Mouse (Mus musculus): Measurements from ENCODE around the gene Fgfbp1. TPM values are rescaled to one million over a fixed set of nuclear protein-coding genes. Genes with fewer than 3 reads are reported as not detected.
A peak's percentile ranks its signal among the peaks of the same experiment; 100 is the strongest.

Gene Fgfbp1
- not detected for total RNA-seq (2021)
- long read RNA-seq, experiment 1, result 0 reads
- long read RNA-seq, experiment 2, result 0 reads

DNA sequence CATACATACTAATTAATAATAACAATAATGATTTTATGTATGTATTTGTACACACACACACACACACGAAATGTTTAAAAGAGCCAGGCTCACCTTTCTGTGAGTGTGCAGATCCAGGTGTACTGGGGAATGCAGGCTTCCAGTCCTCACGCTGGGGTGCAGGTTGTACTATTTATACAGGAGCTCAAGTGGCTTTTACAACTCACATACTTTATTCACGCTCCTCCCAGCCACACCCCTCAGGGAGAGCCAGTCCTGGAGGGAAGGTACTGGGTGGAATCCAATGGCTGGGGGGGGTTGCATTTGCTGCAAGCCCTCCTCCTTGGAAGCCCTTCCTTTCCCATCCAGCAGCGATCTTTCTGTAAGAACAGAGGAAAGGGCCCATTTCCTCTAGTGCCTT, at the start of gene Fgfbp1:
TSS of gene Fgfbp1 (minus strand) at position 160 of the 400 bp plus-strand sequence.
- no peak for DNase-seq

DNA sequence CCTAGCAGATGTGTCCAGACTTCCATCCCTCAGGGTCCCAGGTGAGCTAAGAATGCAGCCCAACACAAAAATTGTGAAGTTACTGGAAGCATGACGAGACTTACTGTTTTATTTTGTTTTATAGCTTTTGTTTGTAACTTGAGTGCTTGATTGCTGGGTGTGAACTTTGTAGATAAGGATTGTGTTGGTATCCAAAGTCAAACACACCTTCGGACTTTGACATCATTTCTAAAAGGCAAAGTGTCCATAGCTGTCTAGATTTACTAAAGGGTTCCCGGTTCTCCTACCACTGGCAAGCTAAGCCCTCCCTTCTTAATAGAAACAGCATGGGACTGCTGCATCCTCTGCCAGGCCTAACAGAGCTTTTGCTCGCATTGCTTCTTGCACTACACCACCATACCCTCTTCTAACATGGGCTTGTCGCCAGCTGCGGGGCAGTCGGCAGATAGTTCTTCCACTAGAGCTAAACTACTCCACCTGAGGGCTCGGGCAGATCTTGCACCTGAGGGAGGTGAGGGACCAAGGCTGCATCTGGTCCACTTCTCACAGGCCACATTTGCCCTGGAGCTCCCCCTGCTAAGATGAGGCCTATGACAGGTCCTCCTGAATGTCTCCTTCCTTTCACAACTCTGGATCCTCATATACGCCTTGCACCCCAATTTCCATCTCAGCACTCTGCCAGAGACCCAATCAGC, 16.9 kb upstream of the Fgfbp1 start:
- no peak for DNase-seq

DNA sequence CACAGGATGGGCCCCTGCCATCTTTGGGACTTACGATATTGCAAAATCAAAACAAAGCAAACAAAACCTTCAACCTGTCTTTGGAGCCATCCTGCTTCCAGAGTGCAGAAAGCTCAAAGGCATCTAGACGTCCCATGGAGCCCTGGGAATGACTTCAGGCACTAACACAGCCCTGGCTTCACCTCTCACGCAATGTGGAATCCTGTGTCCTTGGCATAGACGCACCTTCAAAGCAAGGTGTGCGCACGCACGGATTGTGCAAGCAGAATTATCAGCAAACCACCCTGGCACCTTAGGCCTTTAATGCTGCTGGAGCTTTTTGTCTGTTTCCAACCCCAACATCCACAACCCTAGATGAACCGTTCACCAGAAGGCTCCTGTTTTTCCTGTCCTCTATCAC, 16.0 kb upstream of the Fgfbp1 start:
- DNase-seq, result no peak

DNA sequence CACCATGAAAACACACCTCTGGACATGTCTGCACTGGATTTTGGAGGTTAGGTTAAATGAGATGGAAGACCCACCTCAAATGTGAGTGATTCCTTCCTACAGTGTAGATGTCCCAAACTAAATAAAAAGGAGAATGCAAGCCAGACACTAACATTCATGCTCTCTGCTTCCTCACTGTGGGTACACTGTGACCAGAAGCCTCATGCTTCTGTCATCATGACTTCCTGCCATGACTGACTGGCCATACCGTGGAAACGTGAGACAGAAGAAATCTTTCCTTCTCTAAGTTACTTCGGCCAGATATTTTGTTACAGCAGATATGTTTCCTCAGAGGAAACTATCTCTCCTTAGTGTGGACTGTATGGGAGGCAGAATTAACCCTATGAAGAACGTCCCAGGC, 14.6 kb upstream of the Fgfbp1 start:
- no peak for DNase-seq

DNA sequence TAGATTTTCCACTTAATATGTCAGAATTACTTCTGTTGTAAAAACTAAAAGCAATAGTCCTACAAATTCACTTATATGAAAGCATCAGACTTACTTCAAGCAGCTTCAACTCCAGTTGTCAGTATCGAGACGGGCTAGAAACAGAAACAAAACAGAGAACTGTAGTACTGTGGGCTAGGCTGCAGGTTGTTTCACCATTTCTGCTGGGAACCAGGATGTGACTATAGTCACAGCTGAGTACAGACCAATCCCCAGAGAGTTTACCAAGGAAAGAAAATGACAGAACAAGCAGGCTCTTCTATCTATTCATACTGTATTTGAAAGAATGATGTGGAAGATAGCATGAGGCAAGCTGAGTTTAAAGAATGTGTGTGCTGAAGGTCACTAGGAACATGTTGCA, 13.4 kb upstream of the Fgfbp1 start:
- no peak for DNase-seq

DNA sequence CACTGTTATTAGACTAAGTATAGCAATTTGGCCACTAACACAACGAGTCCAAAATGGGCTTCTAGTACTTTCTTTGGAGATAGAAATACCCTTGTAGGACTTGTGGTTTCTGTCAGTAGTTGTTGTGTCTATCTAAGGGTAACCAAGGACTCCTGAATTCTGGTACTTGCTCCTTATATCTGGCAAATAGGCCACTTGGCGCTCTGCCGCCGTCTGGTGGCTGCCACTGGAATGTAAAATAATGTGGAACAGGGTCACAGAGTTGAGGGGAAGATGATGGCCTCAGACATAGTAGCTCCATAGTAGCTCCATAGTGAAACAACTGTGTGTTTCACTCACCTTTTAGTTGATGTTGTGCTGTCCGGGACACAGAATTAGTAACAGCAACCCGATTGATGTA, 8.7 kb upstream of the Fgfbp1 start:
- DNase-seq, result peak; percentile 74 to 82

DNA sequence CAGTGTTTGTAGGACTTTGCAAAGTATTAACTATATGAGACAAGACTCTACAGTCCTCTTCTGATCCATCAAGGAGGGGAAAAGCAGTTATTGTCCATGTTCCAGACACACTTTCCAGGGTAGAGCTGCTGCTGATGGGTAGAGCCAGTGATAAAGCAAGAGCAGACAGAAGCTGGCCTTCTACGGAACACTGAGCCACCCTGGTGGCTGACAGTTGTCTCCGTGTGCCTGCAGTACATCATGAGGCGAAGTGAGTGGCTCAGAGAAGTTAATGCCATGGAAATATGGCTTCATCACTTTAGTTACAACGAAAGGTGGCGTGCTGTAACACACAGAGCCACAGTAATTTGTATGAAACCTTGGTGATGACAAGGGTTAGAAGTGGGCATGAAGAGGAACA, 7.4 kb upstream of the Fgfbp1 start:
- DNase-seq, result peak in 1 of 2 experiments; percentile 6

DNA sequence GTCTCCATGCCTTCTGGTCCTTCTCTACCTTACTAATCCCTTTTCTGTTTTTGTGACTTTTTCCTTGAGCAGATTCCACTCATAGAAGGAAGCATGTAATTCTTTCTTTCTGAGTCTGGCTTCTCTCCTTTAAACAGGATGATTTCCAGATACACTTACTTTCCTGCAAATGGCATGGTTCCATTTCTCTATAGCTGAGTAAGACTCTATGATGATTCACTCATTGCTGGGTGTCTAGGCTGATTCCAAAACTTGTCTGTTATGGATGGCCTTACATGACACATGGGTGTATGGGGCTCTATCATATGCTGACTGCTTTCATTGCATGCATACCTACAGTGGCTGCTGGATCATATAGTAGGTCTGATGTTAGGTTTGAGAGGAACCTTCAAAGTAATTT, 4.6 kb upstream of the Fgfbp1 start:
- no peak for DNase-seq

DNA sequence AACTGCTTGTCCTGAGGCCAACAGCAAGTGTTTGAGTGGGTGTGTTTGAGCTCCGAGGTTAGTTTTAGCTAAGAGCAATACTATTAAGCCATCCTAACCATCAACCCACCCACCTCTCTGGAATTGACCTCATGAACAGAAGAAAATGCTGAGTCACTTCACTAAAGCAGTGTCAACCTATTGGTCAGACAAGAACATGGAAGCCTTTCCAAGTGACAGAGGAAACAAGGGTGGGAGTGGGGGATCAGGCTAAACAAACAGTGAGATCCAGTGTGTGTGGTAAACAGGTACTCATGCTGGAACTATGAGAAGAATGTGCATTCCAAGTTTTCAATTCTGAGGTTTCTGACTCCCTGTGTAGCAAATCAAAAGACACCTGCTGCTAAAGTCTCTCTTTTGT, 1.3 kb upstream of the Fgfbp1 start:
- no peak for DNase-seq

DNA sequence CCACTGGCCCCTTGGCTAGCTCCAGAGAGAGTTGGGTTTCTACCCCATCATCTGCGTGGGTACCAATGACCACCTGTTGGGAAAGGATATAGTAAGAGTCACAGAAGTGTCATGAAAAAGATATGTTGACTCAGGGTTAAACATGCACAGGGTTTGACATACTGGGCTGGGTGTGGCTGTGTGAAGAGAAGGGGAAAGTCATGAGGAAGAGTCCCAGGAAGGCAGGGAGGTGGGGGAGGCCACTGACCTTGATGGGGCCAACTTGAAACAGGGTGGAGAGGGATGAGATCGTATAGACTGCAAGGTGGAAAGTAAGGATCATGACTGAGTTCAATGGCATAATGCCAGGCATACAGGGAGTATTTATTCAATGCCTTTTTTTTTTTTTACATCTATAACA, 1.2 kb downstream of the Fgfbp1 start:
- no peak for DNase-seq

DNA sequence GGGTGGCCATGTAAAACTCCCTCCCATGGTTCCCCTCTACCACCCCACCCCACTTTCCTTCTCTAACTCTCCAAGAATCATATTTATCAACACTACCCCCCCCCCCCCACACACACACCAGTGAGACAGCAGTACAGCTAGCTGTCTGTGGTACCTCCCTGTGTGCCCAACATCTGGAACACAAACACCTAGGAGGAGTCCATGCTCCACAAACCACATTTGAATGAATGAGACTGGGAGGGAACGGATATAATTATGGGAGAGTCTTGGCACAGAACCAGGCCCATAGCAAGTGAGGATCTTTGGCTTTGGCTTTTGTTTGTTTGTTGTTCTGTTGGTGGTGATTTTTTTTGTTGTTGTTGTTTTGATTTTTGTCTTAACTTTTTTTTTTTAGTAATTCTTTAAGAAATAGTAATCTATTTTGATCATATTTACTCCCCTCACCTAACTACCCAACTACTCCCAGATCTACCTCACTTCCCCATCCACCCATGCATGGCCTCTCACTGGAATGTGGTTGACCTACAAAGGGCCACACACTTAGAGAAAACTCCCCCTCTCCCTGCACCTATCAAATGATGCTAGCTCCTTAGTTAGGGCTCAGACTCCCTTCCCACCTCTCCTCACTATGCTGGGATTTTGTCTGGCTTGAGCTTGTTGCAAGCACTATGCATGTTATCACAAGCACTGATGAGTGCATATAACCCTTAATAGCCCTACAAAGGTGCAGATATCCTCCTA, 4.6 kb downstream of the Fgfbp1 start:
- no peak for DNase-seq

DNA sequence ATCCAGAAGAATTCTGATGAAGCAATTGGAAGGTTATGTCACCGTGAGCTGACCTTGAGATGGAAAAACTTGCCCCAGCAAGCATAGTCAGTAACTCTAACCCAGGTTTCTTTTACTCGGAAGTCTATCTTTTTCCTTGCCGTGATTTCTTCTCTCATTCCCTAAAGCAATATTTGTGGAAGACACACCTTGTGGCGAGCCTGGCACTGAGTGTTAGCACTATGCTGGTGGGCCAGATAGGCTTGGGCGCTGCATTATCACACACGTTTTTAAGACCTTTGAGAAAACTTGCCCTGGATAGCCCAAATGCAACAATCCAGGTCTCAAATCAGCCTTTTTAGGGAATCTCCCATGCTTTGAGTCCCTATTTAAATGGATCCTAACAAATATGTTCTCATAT, 7.4 kb downstream of the Fgfbp1 start:
- no peak for DNase-seq

DNA sequence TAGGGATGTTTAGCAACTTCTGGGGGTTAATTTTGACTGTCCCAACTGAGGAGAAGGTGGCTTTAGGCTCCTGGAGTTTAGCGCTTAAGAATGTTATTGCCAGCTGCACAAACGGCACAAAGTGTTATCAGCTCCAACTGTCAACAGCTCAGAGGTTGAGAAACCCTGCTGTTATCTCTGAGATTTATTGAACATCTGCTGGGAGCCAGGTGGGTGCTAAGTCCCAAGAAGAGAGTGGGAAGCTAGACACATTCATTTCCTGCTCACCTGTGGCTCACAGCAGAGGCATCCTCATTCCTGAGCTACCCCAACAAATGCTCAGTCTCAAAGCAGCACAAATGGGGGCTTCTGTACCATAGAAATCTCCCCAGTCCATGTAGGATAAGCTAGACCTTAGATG, 10.4 kb downstream of the Fgfbp1 start:
- DNase-seq, result no peak

DNA sequence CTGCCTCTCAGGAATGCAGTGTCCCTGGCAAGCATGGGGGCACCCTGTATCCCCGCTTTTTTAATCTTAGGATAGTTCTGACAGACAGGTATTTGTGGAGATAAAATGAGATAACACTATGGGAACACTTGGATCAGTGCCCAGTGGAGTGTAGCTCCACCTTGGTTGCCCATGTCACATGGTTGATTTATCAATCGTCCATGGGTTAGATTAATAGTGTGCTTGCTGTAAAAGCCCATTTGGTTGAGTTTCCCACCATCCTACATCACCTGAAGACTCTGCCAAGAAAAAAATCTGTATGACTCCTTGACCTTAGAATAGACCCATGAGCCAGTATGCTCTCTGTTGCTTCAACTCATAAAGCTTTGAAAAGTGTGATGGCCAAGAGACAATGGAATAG, 11.0 kb downstream of the Fgfbp1 start:
- no peak for DNase-seq

DNA sequence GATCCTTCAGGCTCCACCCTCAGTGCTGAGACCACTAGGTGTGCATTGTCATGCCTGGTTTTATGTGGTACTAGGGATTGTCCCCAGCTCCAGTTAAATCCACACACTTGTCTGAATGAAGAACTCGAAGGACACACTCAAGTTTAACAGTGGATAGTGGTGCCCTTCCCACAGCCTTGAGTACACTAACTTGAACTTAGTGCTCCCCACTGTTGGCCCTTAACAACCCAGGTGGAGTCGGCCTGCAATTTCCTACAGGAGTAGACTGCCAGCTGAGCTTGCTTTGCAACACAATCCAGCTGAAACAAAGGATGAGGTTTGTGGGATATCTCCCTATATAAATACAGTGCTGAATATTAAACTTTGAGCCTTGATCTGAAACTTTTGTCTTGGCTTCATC, 12.9 kb downstream of the Fgfbp1 start:
- no peak for DNase-seq

DNA sequence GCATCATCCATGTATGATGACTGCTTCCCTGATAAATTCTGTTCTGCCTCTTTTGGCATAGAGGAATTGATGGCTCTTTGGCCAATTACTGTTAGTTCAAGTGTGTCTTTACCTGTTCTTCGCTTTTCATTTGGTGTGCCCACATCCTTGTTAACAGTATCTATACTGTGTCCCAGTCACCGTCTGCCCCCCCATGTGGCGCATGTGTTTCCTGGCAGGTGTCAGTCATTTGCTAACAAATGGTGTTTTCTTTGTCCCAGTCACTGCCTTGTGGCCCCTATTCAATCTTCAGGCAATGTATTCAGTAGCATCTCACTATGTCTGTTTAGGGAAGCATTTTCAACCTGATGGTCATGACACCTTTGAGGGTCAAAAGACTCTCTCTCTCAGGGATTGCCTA, 20.5 kb downstream of the Fgfbp1 start:
- no peak for DNase-seq

DNA sequence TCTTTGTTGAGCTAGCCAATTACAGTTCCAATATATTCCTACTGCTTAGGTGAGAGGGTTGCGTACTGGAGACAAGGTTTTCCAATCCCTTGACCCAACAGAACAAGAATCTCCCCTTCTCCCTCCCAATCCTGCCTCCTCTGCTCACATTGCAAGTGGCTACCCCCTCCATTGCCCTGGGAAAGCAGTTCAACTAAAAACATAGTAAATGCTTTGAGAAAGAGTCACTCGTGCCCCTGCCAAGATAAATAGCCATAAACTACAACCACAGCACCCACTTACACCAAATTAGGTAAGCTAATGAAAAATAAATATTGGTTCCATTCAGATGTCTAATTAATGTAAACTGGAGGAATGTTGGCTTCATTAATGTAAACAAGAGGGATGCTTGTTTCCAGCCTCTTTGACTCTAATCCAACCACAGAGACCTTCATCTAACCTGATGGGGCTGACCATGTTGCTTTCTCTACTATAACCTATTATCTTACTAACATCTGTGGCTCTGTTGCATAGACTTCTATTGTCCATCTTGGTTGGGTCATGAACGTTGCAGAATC, 21.6 kb downstream of the Fgfbp1 start:
- no peak for DNase-seq

DNA sequence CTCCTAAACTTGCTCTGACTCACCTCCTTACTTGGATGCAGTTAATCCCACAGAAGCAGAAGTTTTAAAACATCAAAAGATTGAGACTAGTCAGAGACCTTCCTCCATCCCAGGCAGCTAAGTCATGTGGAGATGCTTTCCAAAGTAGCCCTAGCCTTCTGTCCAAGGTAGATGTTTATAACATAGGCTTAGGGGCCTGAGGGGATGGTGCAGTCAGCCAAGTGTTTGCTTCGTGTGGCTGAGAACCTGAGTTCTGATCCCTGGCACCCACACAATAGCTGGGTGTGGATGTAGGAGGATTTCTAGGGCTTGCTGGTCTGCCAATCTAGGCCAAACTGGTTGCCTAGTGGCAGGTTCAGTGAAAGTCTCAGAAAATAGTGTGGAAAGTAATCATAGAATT, 28.3 kb downstream of the Fgfbp1 start:
- DNase-seq, result no peak

DNA sequence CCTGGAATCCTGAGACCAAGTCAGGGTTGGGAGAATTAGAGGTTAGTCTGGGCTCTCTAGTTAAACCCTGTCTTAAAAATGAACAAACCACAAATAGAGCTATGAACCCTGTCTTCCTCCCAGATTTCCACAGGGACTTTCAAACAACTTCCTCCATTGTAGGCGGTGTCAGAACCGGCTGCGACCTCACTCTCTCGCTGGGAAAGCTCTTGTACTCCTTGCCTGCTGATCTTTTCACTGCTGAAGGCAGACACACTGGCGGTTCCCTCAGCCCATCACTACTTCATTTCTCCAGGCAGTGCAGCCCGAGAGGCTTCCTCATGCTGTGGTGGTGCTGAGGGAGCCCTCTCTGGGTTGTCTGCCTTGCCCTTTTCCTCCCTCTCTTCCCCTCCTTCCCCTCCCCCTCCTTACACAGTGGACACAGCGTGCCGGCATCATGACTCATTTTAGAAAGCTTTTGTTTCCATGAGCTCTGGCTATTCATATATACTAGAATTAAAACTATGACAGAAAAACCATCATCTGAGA, 32.8 kb downstream of the Fgfbp1 start:
- DNase-seq, result peak; percentile 21 to 57

DNA sequence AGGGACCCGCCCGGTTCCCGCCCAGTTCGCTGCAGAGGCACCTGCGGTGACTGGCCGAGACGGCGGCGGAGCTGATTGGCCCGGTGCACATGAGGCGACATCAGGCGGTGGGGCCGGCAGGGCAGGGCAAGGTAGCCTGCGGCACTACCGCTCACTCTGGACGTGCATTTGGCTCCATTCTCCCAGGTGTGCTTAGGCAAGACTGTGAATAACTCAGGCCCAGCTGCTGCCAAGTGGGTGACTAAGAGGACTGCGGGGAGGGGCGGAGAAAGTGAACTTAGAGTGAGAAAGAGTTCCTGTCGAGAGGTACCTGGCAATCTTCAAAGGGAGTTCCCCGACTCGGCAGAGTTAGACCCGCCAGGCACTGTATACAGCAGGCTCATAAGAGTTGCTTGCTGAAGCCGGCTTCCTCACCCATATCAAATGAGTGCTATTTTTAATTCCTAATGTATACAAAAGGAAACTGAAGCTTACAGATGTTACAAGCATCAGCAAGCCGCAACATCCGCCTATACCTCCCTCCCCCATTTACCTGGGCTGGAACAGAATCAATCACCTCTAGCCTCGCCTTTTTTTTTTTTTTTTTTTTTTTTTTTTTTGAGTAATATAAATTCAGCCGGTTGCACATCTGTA, 33.4 kb downstream of the Fgfbp1 start:
- peak; percentile 63 to 69 for DNase-seq

DNA sequence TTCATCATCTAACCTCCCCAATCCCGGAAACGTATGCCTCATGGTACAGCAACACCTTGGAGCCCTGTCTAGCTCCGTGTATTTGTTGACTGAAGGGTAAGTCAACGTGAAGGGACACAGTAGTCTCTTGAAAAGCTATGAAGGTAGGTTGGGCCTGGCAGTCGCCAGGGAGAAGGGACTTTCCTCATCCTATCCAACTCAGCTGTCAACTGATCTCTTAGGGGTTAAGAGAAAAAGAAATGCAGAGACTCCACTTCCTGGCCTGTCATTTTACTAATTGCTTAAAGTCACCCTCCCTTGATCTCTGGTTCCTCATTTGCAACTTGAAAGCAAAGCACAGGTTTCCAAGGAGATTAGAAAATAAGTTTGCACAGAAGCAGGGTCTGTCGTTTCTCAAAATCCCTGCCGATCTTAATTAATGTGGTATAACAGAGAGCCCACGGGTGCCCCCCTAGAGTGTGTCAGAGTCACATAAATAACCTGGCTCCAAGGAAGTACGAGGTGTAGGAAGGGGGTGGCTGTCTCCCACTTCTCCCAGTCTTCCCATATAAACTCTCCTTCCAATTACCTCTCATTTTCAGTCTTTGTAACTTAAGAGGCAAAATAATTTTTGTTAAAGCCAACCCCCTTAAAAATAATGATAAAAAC, 34.1 kb downstream of the Fgfbp1 start:
- no peak for DNase-seq

DNA sequence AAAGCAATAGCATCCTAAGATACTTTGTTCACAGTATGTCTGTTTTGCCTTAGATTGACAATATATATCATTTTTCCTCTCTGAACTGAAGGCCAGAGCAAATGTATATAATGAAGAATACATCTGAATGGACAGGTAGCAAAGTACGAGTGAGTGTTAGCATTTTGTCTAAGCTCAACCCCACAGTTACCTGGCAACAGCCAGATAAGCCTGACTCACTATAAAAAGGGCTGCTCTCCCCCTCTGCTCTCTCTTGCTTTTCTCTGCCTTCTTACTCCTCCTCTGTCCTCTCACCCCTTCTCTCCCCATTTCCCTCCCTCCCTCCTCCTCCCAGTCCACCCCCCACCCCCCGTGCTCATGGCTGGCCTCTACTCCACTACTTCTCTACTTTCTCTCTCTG, 48.3 kb downstream of the Fgfbp1 start:
- DNase-seq, result no peak

Measured in adrenal gland, postnatal 36 days (tissue).